Mouse (Mus musculus) lung, postnatal 25 days (tissue): ENCODE measurements around the gene Galntl6.
"Not testable (repeated sequence)": the region's sequence is repeated elsewhere in the genome, so short reads cannot be mapped to it uniquely, and the experiment has no call there.

ENCODE experiments used
- DNase-seq: peaks from one replicate; pipeline ENCODE4 v3.0.0; 2022; ENCODE audit warnings: low spot score

The Galntl6 gene

GRCm38 (mm10) chr8:57765726-57766351, 1146.6 kb downstream of the Galntl6 start:
- DNase-seq, result no peak

GRCm38 (mm10) chr8:57765192-57765591, 1147.2 kb downstream of the Galntl6 start:
- DNase-seq, result no peak

GRCm38 (mm10) chr8:57762622-57763021, 1149.8 kb downstream of the Galntl6 start:
- not testable (repeated sequence) for DNase-seq

DNA sequence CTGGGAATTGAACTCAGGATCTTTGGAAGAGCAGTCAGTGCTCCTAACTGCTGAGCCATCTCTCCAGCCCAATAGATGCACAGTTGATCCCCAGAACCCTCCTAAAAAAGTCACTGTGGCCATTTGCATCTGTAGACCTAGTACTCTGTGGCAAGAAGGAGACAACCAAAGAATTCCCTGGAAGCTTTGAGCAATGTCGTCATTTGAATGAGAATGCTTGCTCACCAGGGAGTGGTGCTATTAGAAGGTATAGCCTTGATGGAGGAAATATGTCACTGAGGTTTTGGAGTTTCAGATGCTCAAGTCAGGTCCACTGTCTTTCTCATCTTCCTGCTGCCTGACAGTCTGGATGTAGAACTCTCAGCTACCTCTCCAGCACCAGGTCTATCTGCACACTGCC, 1151.5 kb downstream of the Galntl6 start:
- DNase-seq, result no peak

- no peak for DNase-seq
These were observed 1153.6 kb downstream of the Galntl6 start for GRCm38 (mm10) chr8:57758857-57759256.

GRCm38 (mm10) chr8:57757476-57757875, 1155.0 kb downstream of the Galntl6 start:
- DNase-seq, result no peak

GRCm38 (mm10) chr8:57754066-57754465, 1158.4 kb downstream of the Galntl6 start:
- DNase-seq, result no peak

GRCm38 (mm10) chr8:57743636-57744035, 1168.8 kb downstream of the Galntl6 start:
- no peak for DNase-seq

DNA sequence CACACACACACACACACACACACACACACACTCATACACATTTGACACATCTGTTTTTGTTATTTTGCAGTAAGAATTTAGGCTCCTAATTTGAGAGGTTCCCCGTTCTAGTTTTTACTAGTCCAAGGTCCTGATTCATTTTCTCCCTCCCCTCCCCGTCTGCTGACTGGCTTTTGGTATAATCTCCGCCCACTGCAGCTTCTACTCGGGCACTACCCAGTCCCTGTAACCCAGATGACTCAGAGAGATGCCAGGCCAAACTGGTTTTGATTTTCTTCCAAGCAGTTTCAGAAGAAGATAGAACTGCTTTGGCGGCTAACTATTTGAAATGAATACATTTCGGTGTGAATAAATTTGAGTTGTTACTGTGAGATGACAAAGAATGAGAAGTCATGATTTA, 1170.5 kb downstream of the Galntl6 start:
- DNase-seq, result no peak

DNA sequence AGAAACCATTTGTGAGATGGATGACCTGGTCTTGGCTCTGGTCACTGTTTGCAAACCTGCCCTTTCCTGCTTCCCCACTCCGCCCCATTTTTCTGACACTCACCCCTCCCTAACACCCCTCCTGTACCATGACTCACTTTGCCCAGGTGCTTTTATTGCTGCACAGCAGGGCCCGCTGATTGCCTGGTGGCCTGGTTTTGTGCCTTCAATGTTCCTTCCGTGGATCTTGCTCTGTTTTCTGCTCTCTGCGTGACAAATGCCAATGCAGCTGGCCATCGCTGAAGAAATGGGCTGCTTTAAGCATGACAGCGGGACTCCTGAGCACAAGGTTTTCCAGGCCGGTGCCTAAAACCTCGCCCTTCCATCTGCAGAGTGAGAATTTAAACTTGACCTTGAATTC, 1171.1 kb downstream of the Galntl6 start:
- DNase-seq, result no peak

GRCm38 (mm10) chr8:57737281-57737680, 1175.2 kb downstream of the Galntl6 start:
- DNase-seq, result no peak

DNA sequence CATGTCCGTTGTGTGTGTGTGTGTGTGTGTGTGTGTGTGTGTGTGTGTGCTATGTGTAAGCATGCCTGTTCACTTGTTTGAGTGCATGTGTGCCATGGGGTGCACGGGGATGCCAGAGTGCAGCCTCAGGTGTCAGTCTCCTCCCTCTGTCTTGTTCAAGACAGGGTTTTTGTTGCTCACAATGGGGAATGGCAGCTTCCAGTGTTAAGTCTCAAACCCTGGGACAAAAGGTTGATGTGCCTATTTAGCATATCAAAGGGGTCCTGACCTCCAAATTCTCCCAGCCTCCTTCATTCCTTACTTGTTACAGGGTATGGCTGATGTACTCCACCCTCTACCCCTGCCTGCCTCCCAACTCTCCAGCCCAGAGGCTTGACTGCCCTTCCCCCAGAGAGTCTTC, 1179.6 kb downstream of the Galntl6 start:
- DNase-seq, result no peak

- DNase-seq, result no peak
These were observed 1180.8 kb downstream of the Galntl6 start for GRCm38 (mm10) chr8:57731666-57732065.

- no peak for DNase-seq
These were observed 1184.2 kb downstream of the Galntl6 start for GRCm38 (mm10) chr8:57728276-57728675.

GRCm38 (mm10) chr8:57724843-57725627, 1187.4 kb downstream of the Galntl6 start:
- no peak for DNase-seq
